Mouse (Mus musculus) neural tube, embryonic 14.5 days (tissue): Measurements from ENCODE around the gene Uqcrc2. TPM values are rescaled to one million over a fixed set of nuclear protein-coding genes. Genes with fewer than 3 reads are reported as not detected.

Experiments used
- ATAC-seq: fragments of 200-750 bp; cut with Nextera tagmentation; 2 replicates; pipeline ENCODE4 v1.8.0; 2017; ENCODE audit warnings: low read depth, mild to moderate bottlenecking, moderate TSS enrichment, moderate library complexity
- H3K27ac ChIP-seq: fragments of 300-500 bp; sonication (generic); 2 replicates; pipeline ENCODE4 v1.5.1; 2014; ENCODE audit warnings: low read depth, mild to moderate bottlenecking, control low read depth, low read length, moderate library complexity, mixed read lengths
- H3K27me3 ChIP-seq: fragments of 300-500 bp; sonication (generic); 2 replicates; pipeline ENCODE4 v1.6.1; 2014; ENCODE audit warnings: low read length; ENCODE audit not compliant: control insufficient read depth, insufficient read depth
- H3K36me3 ChIP-seq: fragments of 300-500 bp; sonication (generic); 2 replicates; pipeline ENCODE4 v1.6.1; 2014; ENCODE audit warnings: low read length, mixed read lengths; ENCODE audit not compliant: control insufficient read depth, insufficient read depth
- H3K4me1 ChIP-seq: fragments of 300-500 bp; sonication (generic); 2 replicates; pipeline ENCODE4 v1.6.1; 2014; ENCODE audit warnings: low read length; ENCODE audit not compliant: control insufficient read depth, insufficient read depth
- H3K4me2 ChIP-seq: fragments of 300-500 bp; sonication (generic); 2 replicates; pipeline ENCODE4 v1.6.1; 2014; ENCODE audit warnings: mild to moderate bottlenecking, low read depth, low read length, control low read depth
- H3K4me3 ChIP-seq: fragments of 300-500 bp; sonication (generic); 2 replicates; pipeline ENCODE4 v1.5.1; 2014; ENCODE audit warnings: low read depth, low read length, control low read depth, mixed read lengths
- H3K9ac ChIP-seq: fragments of 300-500 bp; sonication (generic); replicated peaks from 2 replicates; pipeline ENCODE4 v1.6.1; 2014; ENCODE audit warnings: low read depth, mild to moderate bottlenecking, control low read depth, low read length, mixed read lengths
- H3K9me3 ChIP-seq: fragments of 300-500 bp; sonication (generic); 2 replicates; pipeline ENCODE4 v1.6.1; 2016; ENCODE audit warnings: low read length; ENCODE audit not compliant: control insufficient read depth
- WGBS: fragments of 180-500 bp; shearing (Covaris S2); extraction: QIAGEN DNeasy Blood & Tissue Kit; methylation state at CpG from one replicate; pipeline ENCODE4 v1.1.7; 2014; 5-methylcytosine and 5-hydroxymethylcytosine counted together
- polyA plus RNA-seq: library from polyadenylated mRNA; unstranded; fragments of >200 nt; fragmentation: Nextera tagmentation; extraction: Ambion mirVana; gene quantifications from 2 replicates; pipeline ENCODE4 v1.2.1, GENCODE M21; 2014

Uqcrc2 gene
- polyA plus RNA-seq, 1 experiment from 2014 or later = 264 TPM

DNA sequence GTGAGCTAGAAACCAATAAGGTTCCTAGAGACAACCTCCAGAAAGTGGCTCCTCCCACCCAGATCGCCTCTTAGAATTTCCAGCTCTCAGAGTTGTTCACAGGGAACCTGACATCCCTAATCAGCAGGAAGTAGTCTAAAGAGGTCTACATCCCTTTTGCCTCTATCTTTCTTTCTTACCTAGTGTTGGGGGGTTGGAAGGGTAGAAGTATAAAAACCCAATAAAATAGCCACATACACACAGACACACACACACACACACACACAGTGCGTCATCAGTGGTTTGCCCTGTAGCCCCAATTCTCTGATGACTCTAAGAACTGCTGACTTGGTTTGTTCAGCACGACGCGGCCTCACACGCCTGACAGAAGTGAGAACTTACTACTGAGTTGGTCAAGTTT lies 64.6 kb downstream of the Uqcrc2 start:
- H3K4me3 ChIP-seq = no peak overlapping the region
- 92% methylated on average over 6 of the region's 6 CpGs for WGBS
- H3K9me3 ChIP-seq = no peaks in the 10 kb centered on the region
- H3K4me2 ChIP-seq = no peak overlapping the region
- H3K27ac ChIP-seq = no peak overlapping the region
- no peaks in the 10 kb centered on the region for H3K4me1 ChIP-seq
- no peak overlapping the region for H3K9ac ChIP-seq
- no peaks in the 10 kb centered on the region for H3K36me3 ChIP-seq
- ATAC-seq = no peak
- no peaks in the 10 kb centered on the region for H3K27me3 ChIP-seq

DNA sequence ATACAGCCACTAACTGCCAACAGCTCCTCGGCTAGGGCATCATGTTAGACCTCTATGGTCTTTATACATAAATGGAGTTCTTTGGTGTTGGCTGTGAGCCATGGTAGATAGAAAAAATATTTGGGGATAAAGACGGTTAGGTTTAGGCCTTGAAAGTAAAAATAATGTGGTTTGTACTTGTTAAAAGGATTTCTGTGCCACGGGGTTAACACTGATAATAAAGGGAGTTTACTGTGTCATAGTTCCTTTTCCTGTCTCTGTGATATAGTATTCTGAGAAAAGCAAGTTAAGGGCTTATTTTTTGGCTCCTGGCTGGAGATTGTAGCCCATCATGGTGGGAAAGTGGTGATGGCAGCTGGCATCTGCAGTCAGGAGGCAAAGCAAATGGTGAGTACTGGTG lies 68.9 kb downstream of the Uqcrc2 start:
- 86% methylated on average over 3 of the region's 3 CpGs for WGBS

More for the DNA sequence above, 68.9 kb downstream of the Uqcrc2 start:
- H3K36me3 ChIP-seq = no peaks in the 10 kb centered on the region
- ATAC-seq = no peak
- no peaks in the 10 kb centered on the region for H3K4me1 ChIP-seq
- H3K9me3 ChIP-seq = no peaks in the 10 kb centered on the region
- no peak overlapping the region for H3K4me3 ChIP-seq
- H3K9ac ChIP-seq = no peak overlapping the region
- no peak overlapping the region for H3K4me2 ChIP-seq
- H3K27me3 ChIP-seq = no peaks in the 10 kb centered on the region
- H3K27ac ChIP-seq = no peak overlapping the region

Other genes with a start within 250 kb of the Uqcrc2 start
- 0.04 TPM in 1 of 2 replicates, not detected in the other for gene Abca16, start 225.5 kb upstream of the Uqcrc2 start, polyA plus RNA-seq
- 0.71 and 0.74 TPM in 2 replicates for gene Pdzd9, start 35.2 kb downstream of the Uqcrc2 start, polyA plus RNA-seq
- 14.1 and 15.2 TPM in 2 replicates for gene Mosmo, start 42.4 kb downstream of the Uqcrc2 start, polyA plus RNA-seq
- gene Vwa3a, start 104.1 kb downstream of the Uqcrc2 start, polyA plus RNA-seq = 0.86 and 1.1 TPM in 2 replicates
- not detected in 2 replicates for gene Gm5737, start 177.2 kb downstream of the Uqcrc2 start, polyA plus RNA-seq
- 11.6 and 16.9 TPM in 2 replicates for gene Eef2k, start 207.7 kb downstream of the Uqcrc2 start, polyA plus RNA-seq